Mouse (Mus musculus) heart, postnatal 0 days (tissue): ENCODE measurements around the gene Spindoc.

Experiments used
- CTCF ChIP-seq: IDR thresholded peaks from 2 replicates; pipeline ENCODE4 v1.5.1; 2016; ENCODE audit warnings: antibody characterized with exemption, control low read depth, low read depth
- EP300 ChIP-seq: IDR thresholded peaks from 2 replicates; pipeline ENCODE4 v1.6.1; 2016; ENCODE audit warnings: antibody characterized with exemption, low read depth

- TF ChIP-seq CTCF = no peak
- no peak for TF ChIP-seq EP300
Observed at GRCm38 (mm10) chr19:7424131-7424530, 41.3 kb upstream of the Spindoc start.
